Mouse (Mus musculus): Measurements from ENCODE around the gene Anp32e.

DNA sequence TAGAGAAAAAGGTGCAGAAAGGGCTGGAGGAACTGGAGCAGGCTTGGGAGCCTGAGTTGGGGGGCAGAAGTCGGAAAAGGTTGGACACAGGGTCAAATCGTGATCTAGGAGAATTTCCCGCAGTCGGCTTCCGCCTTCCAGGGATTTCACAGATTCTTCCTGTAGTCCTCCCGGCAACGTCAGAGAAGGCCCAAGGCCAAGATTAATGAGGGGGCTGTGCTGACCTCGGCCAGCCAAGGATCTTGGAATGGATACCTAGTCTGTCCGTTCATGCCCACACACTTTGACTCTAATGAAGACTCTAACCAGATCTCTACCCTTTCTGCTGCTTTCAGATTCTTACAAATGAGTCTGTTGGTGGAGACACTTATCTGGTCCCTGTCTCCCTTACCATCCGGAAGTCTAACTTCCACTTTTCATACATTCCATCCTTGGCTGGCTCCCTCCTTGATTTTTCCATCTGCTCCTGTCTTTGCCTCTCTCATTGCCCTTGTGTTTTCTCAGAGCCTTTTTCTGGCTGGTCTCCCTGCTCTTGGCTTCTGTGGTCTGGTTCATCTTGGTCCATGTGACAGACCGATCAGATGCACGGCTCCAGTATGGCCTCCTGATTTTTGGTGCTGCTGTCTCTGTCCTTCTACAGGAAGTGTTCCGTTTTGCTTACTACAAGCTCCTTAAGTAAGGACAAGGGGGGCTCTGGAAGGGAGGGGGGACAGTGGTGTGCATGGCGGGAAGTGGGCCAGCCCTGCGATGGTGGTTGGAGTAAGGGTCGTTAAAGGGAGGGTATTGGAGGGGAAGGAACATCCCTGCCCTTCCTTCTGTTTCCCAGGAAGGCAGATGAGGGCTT is 34.5 kb upstream of the Anp32e start:
- TF ChIP-seq CTCF (IDR thresholded peaks at IDR 0.05; ENCODE audit: control insufficient read depth, insufficient read depth, low read length): no peak
- TF ChIP-seq POLR2A (IDR thresholded peaks at IDR 0.05; ENCODE audit: borderline replicate concordance, control insufficient read depth, low read depth, low read length): no peak
